Mouse (Mus musculus): ENCODE measurements around the gene Mllt3. TPM values are rescaled to one million over a fixed set of nuclear protein-coding genes. Genes with fewer than 3 reads are reported as not detected.

The Mllt3 gene
- polyA plus RNA-seq, 1 experiment, result 11.6 TPM

GRCm38 (mm10) chr4:87759625-87760024 lies 273.5 kb downstream of the Mllt3 start:
- no peak overlapping the region for H3K4me3 ChIP-seq (ENCODE audit: control insufficient read depth, insufficient read depth, low read length)
- TF ChIP-seq POLR2A (IDR thresholded peaks at IDR 0.05; ENCODE audit: control insufficient read depth, extremely low read depth, insufficient read depth, low read length, poor library complexity), result no peak
- no peak for TF ChIP-seq CTCF (IDR thresholded peaks at IDR 0.05; ENCODE audit: borderline replicate concordance, control insufficient read depth, extremely low read depth, insufficient read depth, low read length, poor library complexity)
- no peaks in the 10 kb centered on the region for H3K27me3 ChIP-seq (ENCODE audit: control insufficient read depth, insufficient read depth, low read length)
- DNase-seq, result no peak
- H3K27ac ChIP-seq (ENCODE audit: control insufficient read depth, insufficient read depth, low read length), result no peak overlapping the region
- H3K36me3 ChIP-seq (ENCODE audit: control insufficient read depth, insufficient read depth, low read length), result no peaks in the 10 kb centered on the region
- WGBS, result 97% methylated on average over 2 of the region's 2 CpGs
- no peaks in the 10 kb centered on the region for H3K4me1 ChIP-seq (replicated peaks; ENCODE audit: control insufficient read depth, insufficient read depth, low read length)

- DNase-seq, result no peak
- Histone ChIP-seq H3K36me3 (ENCODE audit: control insufficient read depth, insufficient read depth, low read length) (no peaks in the 10 kb centered on the region), H3K4me3 (ENCODE audit: control insufficient read depth, insufficient read depth, low read length) (no peak overlapping the region), H3K27ac (ENCODE audit: control insufficient read depth, insufficient read depth, low read length) (no peak overlapping the region), H3K4me1 (replicated peaks; ENCODE audit: control insufficient read depth, insufficient read depth, low read length) (no peaks in the 10 kb centered on the region), H3K27me3 (ENCODE audit: control insufficient read depth, insufficient read depth, low read length) (no peaks in the 10 kb centered on the region)
- WGBS, result 93% methylated on average over 6 of the region's 6 CpGs
- TF ChIP-seq CTCF (IDR thresholded peaks at IDR 0.05; ENCODE audit: borderline replicate concordance, control insufficient read depth, extremely low read depth, insufficient read depth, low read length, poor library complexity) (no peak), POLR2A (IDR thresholded peaks at IDR 0.05; ENCODE audit: control insufficient read depth, extremely low read depth, insufficient read depth, low read length, poor library complexity) (no peak)
Measured at GRCm38 (mm10) chr4:87759110-87759509, 274.1 kb downstream of the Mllt3 start.

- no peaks in the 10 kb centered on the region for H3K27me3 ChIP-seq (ENCODE audit: control insufficient read depth, insufficient read depth, low read length)
- TF ChIP-seq CTCF (IDR thresholded peaks at IDR 0.05; ENCODE audit: borderline replicate concordance, control insufficient read depth, extremely low read depth, insufficient read depth, low read length, poor library complexity) (no peak), POLR2A (IDR thresholded peaks at IDR 0.05; ENCODE audit: control insufficient read depth, extremely low read depth, insufficient read depth, low read length, poor library complexity) (no peak)
- H3K4me1 ChIP-seq (replicated peaks; ENCODE audit: control insufficient read depth, insufficient read depth, low read length), result no peaks in the 10 kb centered on the region
- 96% methylated on average over 2 of the region's 2 CpGs for WGBS
- DNase-seq, result no peak
- no peak overlapping the region for H3K27ac ChIP-seq (ENCODE audit: control insufficient read depth, insufficient read depth, low read length)
- H3K36me3 ChIP-seq (ENCODE audit: control insufficient read depth, insufficient read depth, low read length), result no peaks in the 10 kb centered on the region
- no peak overlapping the region for H3K4me3 ChIP-seq (ENCODE audit: control insufficient read depth, insufficient read depth, low read length)
Measured at GRCm38 (mm10) chr4:87751515-87751864, 281.7 kb downstream of the Mllt3 start.

GRCm38 (mm10) chr4:87750856-87751514 lies 282.2 kb downstream of the Mllt3 start:
- no peak for DNase-seq

GRCm38 (mm10) chr4:87749532-87750234 lies 283.5 kb downstream of the Mllt3 start:
- no peak for TF ChIP-seq POLR2A (IDR thresholded peaks at IDR 0.05; ENCODE audit: control insufficient read depth, extremely low read depth, insufficient read depth, low read length, poor library complexity)
- TF ChIP-seq CTCF (IDR thresholded peaks at IDR 0.05; ENCODE audit: borderline replicate concordance, control insufficient read depth, extremely low read depth, insufficient read depth, low read length, poor library complexity), result no peak

More at GRCm38 (mm10) chr4:87750856-87751514, 282.2 kb downstream of the Mllt3 start:
- no peak overlapping the region for H3K27ac ChIP-seq (ENCODE audit: control insufficient read depth, insufficient read depth, low read length)
- H3K36me3 ChIP-seq (ENCODE audit: control insufficient read depth, insufficient read depth, low read length), result no peaks in the 10 kb centered on the region
- 94% methylated on average over 5 of the region's 5 CpGs for WGBS
- H3K4me3 ChIP-seq (ENCODE audit: control insufficient read depth, insufficient read depth, low read length), result no peak overlapping the region
- no peaks in the 10 kb centered on the region for H3K27me3 ChIP-seq (ENCODE audit: control insufficient read depth, insufficient read depth, low read length)
- no peaks in the 10 kb centered on the region for H3K4me1 ChIP-seq (replicated peaks; ENCODE audit: control insufficient read depth, insufficient read depth, low read length)
- no peak for TF ChIP-seq CTCF (IDR thresholded peaks at IDR 0.05; ENCODE audit: borderline replicate concordance, control insufficient read depth, extremely low read depth, insufficient read depth, low read length, poor library complexity)
- no peak for TF ChIP-seq POLR2A (IDR thresholded peaks at IDR 0.05; ENCODE audit: control insufficient read depth, extremely low read depth, insufficient read depth, low read length, poor library complexity)

GRCm38 (mm10) chr4:87745016-87745645 lies 288.0 kb downstream of the Mllt3 start:
- no peak overlapping the region for H3K4me3 ChIP-seq (ENCODE audit: control insufficient read depth, insufficient read depth, low read length)
- no peak for TF ChIP-seq CTCF (IDR thresholded peaks at IDR 0.05; ENCODE audit: borderline replicate concordance, control insufficient read depth, extremely low read depth, insufficient read depth, low read length, poor library complexity)
- TF ChIP-seq POLR2A (IDR thresholded peaks at IDR 0.05; ENCODE audit: control insufficient read depth, extremely low read depth, insufficient read depth, low read length, poor library complexity), result no peak
- no peaks in the 10 kb centered on the region for H3K4me1 ChIP-seq (replicated peaks; ENCODE audit: control insufficient read depth, insufficient read depth, low read length)
- H3K36me3 ChIP-seq (ENCODE audit: control insufficient read depth, insufficient read depth, low read length), result no peaks in the 10 kb centered on the region
- no peak overlapping the region for H3K27ac ChIP-seq (ENCODE audit: control insufficient read depth, insufficient read depth, low read length)
- WGBS, result 86% methylated on average over 3 of the region's 3 CpGs
- H3K27me3 ChIP-seq (ENCODE audit: control insufficient read depth, insufficient read depth, low read length), result no peaks in the 10 kb centered on the region
- no peak for DNase-seq

More at GRCm38 (mm10) chr4:87749532-87750234, 283.5 kb downstream of the Mllt3 start:
- no peak for DNase-seq
- WGBS, result 79% methylated on average over 4 of the region's 4 CpGs
- H3K27ac ChIP-seq (ENCODE audit: control insufficient read depth, insufficient read depth, low read length), result no peak overlapping the region
- H3K4me3 ChIP-seq (ENCODE audit: control insufficient read depth, insufficient read depth, low read length), result no peak overlapping the region
- no peaks in the 10 kb centered on the region for H3K4me1 ChIP-seq (replicated peaks; ENCODE audit: control insufficient read depth, insufficient read depth, low read length)
- no peaks in the 10 kb centered on the region for H3K36me3 ChIP-seq (ENCODE audit: control insufficient read depth, insufficient read depth, low read length)
- H3K27me3 ChIP-seq (ENCODE audit: control insufficient read depth, insufficient read depth, low read length), result no peaks in the 10 kb centered on the region
